Mouse (Mus musculus): Measurements from ENCODE around the gene Sipa1l1. TPM values are rescaled to one million over a fixed set of nuclear protein-coding genes. Genes with fewer than 3 reads are reported as not detected.

Sipa1l1 gene
- total RNA-seq, 2 experiments from 2014 or later, result 27.7 to 32.6 TPM

DNA sequence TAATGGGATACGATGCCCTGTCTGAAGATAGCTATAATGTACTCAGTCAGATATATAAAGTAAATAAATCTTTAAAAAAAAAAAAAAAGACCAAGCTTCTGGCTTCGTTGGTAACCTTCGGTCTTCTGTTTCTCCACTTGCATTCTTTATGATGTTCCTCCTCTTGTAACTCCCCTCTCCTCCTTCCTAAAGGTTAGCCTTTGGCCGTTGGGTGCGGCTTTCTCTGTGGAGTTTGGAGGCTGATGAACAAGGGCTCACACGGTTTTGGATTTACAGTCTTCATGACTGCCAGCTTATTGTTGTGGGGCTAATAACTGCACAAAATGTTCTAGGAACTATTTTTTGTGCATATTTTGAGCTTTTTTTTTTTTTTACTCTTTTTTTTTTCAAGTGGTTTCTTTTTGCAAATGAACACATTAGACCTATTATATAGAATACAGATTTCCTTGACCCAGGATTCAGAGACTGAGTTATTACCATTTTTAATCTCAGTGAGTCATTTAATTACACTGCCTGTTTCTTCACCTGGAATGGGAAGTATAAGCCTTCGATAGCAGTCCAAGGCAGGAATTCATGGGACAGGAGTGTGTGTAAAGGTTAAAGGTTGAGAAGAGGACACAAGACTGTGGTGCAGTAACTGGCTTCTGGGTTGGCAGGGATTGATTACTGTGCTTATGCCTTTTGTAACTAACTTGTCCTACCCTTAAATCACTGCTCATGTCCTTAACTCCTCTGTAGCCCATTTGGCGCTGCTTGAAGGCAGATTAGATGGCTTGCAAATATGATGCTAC is 37.9 kb downstream of the Sipa1l1 start:
- DNase-seq (ENCODE audit: low spot score in 2 of 2), result no peak

DNA sequence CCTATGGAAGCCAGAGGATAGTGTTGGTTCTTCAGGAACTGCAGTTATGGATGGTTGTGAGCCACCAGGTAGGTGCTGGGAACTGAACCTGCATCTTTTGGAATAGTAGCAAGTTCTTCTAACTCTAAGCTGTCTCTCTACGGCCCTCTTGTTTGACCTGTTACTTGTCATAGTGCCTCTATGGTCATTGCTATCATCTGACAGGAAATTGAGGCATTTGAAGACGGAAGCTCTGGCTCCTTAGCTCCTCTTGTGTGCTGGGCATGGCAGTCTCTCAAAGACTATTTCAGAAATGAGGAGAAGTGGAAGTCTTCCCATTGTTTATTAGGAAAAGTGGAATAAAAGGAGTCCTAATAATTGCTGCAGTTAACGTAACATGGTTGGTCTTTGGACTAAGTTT is 38.9 kb downstream of the Sipa1l1 start:
- no peak for DNase-seq (ENCODE audit: low spot score in 2 of 2)

DNA sequence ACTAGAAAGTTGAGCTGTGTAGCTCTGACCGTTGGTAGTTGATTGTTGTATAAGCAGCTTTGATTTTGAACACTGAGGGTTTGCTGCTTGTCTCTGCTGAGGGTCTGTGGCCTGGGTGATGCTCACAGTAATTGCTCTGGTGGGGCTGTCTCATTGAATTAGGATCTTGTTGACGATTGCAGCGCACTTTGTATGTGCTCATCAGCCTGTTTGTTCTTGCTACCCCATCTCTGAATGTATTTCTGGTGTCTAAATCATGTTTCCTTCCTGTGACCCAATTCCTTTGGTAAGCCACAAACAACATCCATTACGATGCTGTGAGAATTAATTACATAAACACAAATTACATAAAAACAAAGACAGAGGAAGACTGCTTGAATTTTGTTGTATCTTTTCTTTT is 39.5 kb downstream of the Sipa1l1 start:
- no peak for DNase-seq (ENCODE audit: low spot score in 2 of 2)

DNA sequence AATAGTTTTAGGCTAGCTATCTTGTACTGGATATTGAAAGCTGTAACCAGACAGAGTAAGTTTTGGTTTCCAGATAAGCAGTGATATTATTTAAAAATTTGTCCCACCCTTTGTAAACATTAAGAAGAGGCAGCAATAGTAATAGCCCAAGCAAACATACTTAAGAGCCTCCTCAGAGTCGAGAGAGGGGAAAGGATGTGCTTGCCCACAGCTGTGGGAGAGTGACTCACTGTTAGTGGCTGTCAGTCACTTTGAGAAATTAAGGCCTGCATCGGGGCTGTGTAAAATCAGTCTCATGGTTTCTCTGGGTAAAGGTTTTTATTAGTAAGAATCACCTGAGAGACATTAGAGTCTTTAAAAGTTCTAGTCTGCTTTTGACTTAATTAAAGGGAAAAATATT is 40.6 kb downstream of the Sipa1l1 start:
- DNase-seq (ENCODE audit: low spot score in 2 of 2), result no peak

DNA sequence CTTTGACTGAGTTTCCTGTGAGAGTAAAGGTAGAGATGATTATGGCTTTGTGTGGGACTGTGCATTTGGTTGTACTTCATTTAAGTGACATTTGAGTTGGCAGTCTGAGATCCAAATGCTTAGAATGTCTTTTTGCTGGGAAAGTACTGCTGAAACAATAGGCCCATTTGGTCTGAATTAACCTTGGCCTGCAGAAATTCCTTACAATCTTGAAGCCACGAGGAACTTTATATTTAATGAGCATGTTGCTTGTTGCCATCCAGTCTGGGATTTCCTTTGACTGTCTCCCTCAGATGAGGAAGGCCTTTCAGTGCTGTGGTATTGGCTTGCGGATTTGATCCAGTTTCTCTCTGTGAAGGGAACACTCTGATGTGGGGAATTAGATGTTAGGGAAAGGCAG is 43.9 kb downstream of the Sipa1l1 start:
- no peak for DNase-seq (ENCODE audit: low spot score in 2 of 2)

DNA sequence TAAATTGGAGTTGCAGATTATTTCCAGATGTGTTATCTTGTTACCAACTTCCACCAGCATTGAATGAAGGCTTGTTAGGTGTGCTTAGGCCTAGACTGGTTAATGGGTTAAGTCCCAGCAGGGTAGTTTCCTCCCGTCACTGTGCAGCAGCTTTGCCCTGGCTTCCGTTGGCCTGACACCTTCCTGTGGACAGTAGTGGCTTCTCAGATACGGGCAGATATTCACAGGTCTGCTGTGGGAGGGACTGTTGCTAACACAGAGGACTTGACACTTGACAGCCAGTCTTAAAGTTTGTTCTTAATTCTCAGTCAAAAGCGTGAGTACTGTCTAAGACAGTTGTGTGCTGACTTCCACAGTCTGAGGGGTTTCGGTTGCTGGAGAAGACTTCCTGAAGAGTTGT is 45.8 kb downstream of the Sipa1l1 start:
- no peak for DNase-seq (ENCODE audit: low spot score in 2 of 2)

DNA sequence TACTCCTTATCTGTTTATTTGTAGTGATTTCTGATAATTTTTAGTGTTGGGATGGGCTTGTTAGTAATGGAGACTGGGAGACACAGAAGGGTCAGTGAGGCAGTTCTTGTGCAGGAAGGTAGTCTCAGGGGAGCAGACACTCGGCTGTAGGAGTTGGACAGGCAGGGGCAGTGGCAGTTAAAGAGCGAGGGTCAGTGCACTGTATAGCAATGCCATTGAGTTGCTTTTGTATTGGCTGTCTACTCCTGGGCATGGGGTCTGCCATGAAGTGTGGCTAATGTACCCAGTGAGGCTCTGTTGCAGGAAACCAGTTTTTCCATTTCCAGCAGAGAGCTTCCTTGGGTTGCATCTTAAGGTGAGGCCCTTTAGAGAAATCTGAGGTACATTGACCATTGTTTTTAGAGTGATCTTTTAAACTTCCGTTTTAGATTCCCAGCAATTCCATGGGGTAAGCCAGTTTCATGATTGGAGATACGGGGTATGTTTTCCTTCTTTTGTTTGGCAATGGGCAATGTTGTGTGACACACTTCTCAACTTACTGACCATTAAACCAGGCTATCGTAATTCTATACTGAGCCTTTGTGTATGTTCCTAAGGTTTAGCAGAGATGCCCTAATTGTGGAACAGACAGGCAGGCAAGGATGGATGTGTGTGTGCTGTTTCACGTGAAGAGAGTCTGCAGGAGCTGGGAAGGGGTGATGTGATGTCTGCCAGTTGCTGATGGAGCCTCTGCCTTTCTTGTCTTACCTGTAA is 47.9 kb downstream of the Sipa1l1 start:
- no peak for DNase-seq (ENCODE audit: low spot score in 2 of 2)

DNA sequence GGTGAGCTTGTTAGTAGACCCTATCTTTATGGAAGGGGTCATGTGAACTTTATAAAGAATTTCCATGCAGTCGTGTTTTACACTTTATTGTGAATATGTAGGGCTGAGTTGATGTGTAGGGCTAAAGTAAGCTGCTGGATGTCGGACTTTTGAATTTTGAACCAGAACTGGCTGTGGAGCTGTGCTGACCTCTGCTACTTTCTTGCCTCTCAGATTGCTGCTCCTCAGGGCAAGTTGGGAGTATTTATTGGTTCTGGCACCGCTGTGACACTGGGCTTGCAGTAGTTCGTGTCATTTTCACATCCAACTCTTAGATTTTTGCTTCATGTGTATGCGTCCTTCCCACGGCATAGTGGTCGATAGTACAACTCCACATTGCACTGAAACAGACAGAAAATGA is 49.1 kb downstream of the Sipa1l1 start:
- DNase-seq (ENCODE audit: low spot score in 2 of 2), result no peak

DNA sequence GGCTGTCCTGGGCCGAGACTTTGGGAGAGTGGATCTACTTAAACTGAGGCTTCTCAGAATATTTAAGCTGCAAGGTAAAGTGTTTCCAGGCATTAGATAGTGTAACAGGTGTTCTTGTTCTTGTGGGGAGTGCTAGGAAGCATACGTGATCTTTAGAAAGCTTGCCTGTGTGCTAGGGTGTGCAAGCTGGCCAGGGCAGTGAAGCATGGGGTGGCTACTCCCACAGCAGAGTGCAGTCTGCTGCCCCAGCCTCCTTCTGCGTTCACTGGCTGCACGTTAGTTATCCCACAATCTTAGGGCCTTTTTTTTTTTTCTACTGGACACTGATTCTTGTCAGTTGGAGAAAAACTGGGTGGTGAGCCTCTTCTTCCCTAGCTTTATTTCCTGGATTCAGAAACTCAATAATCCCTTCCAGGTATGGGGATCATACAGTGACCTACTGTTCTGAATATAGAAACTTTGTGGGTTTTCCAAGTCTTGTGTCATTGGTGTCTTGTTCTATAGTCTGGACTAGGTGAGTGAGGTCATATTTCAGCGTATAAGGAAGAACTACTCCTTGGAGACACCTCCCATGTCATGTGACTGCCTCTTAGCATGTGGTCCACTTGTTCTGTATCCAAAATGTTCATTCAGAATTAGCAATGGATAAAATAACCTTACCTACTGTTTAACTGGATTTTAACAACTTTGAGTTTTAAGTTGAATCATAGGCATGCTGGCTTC is 51.4 kb downstream of the Sipa1l1 start:
- DNase-seq (ENCODE audit: low spot score in 2 of 2), result no peak

DNA sequence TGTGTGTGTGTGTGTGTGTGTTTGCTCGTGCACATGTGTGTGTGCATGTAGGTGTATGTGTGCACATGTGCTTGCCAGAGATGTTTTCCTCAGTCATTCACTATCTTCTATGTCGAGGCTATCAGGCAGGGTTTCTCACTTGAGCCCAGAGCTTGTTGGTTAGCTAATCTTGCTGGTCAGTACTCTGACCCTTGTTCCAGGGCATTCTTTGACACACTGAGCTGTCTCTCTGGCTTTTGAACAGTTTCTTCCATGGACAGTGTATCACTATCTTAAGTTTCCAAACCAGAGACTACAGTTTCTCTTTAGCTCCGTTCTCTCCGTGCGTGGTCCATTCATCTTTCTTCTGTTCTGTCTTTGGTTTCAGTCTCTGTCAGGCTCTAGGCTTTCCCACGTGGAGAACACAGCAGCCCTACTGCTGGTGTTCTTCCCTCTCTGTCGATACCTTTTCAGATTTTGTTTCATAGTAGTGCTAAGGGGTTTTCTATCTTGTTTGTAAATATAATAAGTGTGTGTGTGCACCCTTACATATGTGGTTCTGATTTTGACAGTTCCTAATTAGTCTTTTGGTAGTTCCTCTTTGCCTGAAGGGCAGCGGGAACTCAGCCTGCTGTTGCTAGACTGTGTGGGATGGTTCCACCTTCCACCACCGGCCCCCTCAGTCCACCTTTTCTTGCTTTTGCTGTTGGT is 54.2 kb downstream of the Sipa1l1 start:
- DNase-seq (ENCODE audit: low spot score in 2 of 2), result no peak

DNA sequence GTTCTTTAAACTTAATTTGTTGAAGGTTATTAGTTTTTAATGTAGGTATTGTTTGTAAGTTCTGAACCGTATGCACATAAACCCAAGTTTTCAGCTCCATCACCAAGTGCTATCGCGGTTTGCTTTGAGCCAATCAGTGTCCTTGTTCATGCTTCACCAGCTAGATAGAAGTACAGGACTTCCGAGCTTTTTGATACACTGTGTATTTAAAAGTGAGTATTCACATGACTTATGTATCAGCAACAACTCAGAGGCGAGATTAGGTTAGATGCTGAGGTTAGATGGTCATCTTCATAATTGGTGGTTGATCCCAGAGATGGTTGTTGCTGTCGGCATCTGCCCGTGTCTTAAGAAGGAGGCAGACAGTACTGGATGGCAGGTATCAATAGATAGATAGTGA is 55.7 kb downstream of the Sipa1l1 start:
- no peak for DNase-seq (ENCODE audit: low spot score in 2 of 2)

DNA sequence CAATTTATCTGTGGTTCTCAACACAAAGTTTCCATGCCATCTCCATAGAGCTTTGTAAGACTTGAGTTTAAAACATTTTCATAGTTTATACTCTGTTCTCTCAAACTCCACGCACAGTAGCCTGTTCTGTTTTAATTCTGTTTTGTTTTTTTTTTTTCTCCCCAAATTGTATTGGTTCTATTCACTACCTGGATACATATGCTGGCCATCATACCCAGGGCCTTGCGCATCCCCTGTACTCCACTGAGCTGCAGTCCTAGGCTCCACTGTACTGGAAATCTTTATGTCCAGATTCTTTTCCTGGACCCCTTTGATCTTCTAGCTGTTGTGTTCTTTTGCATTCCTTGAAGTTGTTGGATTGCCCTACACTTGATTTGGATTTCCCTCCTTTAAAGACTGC is 56.2 kb downstream of the Sipa1l1 start:
- no peak for DNase-seq (ENCODE audit: low spot score in 2 of 2)

DNA sequence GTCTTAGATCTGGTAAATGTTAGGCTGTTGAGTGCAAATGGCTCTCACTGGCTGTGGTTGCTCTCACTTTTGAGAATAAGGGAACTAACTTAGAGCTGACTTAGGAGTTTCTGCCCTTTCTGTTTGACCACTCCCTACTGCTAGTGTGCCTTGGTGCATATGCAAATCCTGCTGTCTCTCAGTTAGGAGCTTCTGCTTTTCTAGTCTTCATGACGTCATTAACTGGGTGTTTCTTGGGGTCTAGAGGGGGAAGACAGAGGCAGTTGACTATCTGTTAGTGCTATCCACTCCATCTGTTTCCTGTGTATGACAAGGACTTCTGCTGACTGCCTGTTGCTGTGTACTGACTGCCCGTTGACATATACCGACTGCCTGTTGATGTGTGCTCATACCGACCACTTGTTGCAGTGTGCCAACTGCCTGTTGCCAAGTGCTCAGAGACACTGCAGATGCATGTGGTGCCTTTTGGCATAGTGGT is 56.7 kb downstream of the Sipa1l1 start:
- DNase-seq (ENCODE audit: low spot score in 2 of 2), result no peak

DNA sequence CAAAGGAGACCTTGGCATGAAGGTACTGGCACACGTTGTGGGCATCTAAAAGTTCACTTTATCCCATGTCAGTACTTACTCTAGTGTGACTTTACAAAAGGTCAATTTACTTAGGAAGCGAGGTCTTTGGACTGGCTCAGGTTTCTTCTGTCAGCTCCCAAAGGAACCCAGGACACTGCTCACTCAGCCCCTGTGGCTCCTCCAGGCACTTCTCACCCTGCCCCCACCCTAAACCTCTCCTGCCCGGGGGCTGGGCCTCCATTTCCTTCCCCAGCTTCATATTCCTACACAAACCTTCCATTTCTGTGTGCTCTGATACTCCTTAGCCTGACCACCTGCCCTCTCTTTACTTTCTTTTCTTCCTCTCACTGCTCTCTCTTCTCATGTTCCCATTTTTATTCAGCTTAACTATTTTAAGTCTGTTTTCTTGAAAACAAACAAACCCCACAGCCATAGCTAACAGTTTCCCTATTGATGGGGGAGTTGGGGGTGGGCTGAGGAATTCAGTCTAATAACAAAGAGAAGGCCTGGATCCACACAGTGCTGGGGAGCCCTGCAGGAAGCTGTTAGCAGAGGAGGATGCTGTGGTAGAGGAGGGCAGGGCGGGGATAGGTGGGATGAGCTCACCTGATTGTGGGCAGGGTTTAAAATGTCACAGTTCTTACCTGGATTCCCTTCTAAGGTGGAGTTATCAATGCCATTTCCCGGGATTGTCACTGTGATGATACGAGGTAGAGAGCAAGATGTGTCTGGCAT is 57.4 kb downstream of the Sipa1l1 start:
- no peak for DNase-seq (ENCODE audit: low spot score in 2 of 2)

DNA sequence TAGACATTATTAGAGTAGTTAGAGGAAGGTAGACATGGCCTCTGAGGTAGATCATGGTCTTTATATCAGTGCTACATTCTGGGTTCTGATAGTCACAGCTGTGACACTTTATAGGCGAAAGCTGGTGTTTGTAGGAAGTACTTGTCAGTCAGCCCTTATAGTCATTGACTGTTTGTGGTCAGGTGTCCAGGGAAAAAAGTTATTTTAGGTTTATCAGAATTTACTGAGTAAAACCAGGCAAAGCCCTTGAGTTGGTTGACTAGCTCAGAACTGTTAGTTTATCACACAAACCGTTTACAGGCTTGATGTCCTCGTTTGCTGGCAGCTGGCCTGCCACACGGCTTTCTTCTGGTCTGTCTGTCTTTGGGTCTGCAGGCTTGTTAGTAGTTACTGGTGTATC is 61.0 kb downstream of the Sipa1l1 start:
- no peak for DNase-seq (ENCODE audit: low spot score in 2 of 2)

DNA sequence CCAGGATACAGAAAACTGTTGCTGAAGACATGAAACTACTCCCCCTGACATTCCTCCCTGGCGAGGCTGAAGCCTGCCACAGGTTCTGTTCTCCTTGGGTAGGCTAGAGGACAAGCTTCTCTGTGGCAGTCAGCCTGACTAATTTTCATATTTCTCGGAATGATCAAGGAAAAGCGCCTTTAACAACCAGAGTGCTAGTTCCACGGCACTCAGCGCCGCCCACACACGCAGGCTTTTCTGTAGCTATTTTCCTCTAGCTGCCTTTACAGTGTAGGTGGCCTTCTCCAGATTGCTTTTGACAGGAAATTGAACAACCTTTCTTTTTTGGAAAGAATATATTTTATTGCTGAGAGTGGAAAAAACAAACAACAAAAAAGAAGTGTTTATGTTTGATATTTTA is 62.1 kb downstream of the Sipa1l1 start:
- no peak for DNase-seq (ENCODE audit: low spot score in 2 of 2)

DNA sequence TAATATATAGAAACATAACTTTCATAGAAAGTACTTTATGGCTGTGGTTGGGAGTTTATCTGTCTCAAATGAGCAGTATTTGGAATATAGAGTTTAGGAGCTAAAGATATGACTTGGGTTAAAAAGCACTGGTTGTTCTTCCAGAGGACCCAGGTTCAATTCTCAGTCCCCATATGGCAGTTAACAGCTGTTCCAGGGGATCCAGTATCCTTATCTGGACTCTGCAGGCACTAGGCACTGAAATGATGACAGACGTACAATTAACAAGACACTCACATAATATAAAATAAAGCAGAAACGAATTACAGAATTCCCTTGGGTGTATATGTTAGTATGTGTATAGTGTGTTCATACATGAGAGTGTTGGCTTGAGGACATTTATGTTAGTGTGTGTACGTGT is 64.1 kb downstream of the Sipa1l1 start:
- DNase-seq (ENCODE audit: low spot score in 2 of 2), result no peak

DNA sequence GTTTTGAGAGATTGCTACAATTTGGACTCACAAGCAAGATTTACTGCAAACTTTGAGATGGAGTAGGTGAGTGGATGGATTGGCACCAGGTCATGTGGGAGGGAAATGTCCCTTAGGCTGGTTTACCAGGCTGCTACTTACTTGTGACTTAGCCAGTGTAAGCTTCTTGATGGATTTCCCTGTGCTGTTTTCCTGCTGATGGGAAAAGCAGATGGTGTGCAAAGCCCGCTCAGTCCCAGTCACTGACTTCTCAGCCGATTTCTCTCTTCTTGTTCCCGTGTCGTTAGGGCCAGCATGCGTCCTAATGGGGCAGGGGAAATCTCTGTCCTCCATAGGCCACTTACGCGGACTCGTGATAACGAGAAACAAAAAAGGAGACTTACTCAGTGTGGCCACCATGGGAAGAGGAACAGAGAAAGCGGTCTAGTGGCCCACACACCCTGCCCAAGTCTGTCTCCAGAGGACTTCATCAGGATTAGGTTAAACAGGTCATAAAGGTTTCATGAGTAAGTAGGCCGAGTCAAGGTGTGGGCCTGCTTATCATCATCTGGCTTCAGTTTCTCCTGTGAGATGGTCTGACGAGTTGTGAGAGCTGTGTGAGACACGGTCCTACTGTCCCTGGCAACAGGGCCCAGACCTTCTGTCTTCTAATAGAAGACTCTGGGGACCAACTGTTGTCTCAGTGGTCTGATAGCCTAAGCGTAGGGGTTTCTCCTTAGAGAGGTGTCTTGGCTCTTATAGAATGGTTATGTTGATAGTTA is 65.5 kb downstream of the Sipa1l1 start:
- no peak for DNase-seq (ENCODE audit: low spot score in 2 of 2)

DNA sequence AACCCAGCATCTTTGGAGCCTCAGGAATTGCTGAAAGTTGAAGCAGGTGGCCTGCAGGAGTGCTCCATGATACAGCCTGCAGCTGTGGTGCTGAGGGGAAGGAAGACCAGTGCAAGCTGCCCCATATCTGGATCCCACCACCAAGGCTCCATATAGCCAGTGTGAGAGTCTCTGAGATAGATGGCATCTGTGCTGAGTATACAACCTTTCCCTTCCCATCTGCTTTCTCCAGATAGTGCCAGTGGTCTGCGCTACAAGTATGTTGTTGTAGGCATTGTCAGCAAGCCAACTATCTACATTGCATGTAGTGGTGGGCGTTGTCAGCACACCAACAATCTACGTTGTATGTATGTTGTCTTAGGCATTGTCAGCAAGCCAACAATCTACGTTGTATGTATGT is 68.0 kb downstream of the Sipa1l1 start:
- no peak for DNase-seq (ENCODE audit: low spot score in 2 of 2)

DNA sequence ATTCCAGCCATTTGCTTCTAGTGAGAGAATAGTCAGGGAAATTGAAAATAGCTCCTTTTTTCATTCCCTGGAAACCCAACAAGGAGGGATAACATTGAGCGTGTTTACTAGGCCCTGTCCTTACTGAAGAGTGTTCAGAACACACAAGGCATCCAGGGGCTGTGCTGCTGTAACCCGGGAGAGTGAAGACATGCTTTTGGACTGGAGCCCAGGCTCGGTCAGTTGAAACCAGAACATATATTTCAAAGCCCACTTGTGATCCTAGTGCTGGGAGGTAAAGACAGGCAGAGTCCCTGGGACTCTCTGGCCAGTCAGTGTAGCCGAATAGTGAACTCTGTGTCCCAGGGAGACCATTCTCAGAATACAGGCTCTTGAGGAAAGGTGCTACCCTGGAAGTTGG is 68.8 kb downstream of the Sipa1l1 start:
- DNase-seq (ENCODE audit: low spot score in 2 of 2), result no peak

Data from adrenal gland, adult 18-20 months (tissue).